Mouse (Mus musculus) liver, embryonic 14.5 days (tissue): ENCODE data around the gene Smdt1. TPM values are rescaled to one million over a fixed set of nuclear protein-coding genes. Genes with fewer than 3 reads are reported as not detected.

Experiments
- ATAC-seq: fragments of 200-750 bp; cut with Nextera tagmentation; 2 replicates; pipeline ENCODE4 v1.8.0; 2017; ENCODE audit warnings: moderate number of reproducible peaks, mild to moderate bottlenecking, moderate library complexity; ENCODE audit not compliant: insufficient read depth
- DNase-seq, 3 experiments: peaks; one replicate each; pipeline ENCODE4 v3.0.0-alpha.2; 2012 to 2013; ENCODE audit warnings: low read depth in 3 of 3, low spot score in 3 of 3
- H3K27ac ChIP-seq: fragments of 300-500 bp; sonication (generic); 2 replicates; pipeline ENCODE4 v1.5.1; 2014; ENCODE audit warnings: moderate library complexity, mild to moderate bottlenecking, control low read depth, inconsistent platforms
- H3K27me3 ChIP-seq: fragments of 300-500 bp; sonication (generic); 2 replicates; pipeline ENCODE4 v1.6.1; 2014; ENCODE audit warnings: mild to moderate bottlenecking, low read length, moderate library complexity; ENCODE audit not compliant: control insufficient read depth, insufficient read depth
- H3K36me3 ChIP-seq: fragments of 300-500 bp; sonication (generic); replicated peaks from 2 replicates; pipeline ENCODE4 v1.6.1; 2014; ENCODE audit warnings: low read depth; ENCODE audit not compliant: control insufficient read depth, insufficient read depth
- H3K4me1 ChIP-seq, 2 experiments: fragments of 200-500 bp in 1 of 2; fragments of 300-500 bp in 1 of 2; sonication (generic) in 1 of 2; replicated peaks; 2 replicates each; pipeline ENCODE4 v1.6.1; 2012 to 2014; ENCODE audit warnings: antibody characterized with exemption in 1 of 2, inconsistent platforms in 1 of 2, low read length in 1 of 2; ENCODE audit not compliant: control insufficient read depth in 2 of 2, insufficient read depth in 2 of 2
- H3K4me2 ChIP-seq: fragments of 300-500 bp; sonication (generic); 2 replicates; pipeline ENCODE4 v1.6.1; 2014; ENCODE audit warnings: low read depth, mild to moderate bottlenecking, control low read depth, moderate library complexity
- H3K4me3 ChIP-seq, 2 experiments: fragments of 200-500 bp in 1 of 2; fragments of 300-500 bp in 1 of 2; sonication (generic) in 1 of 2; 2 replicates each; pipeline ENCODE4 v1.5.1; 2012 to 2014; ENCODE audit warnings: low read depth in 2 of 2, low read length in 2 of 2, mild to moderate bottlenecking in 2 of 2, control low read depth in 1 of 2, inconsistent platforms in 1 of 2, moderate library complexity in 1 of 2; ENCODE audit not compliant: insufficient read depth in 1 of 2
- H3K9ac ChIP-seq: fragments of 300-500 bp; sonication (generic); replicated peaks from 2 replicates; pipeline ENCODE4 v1.6.1; 2014; ENCODE audit warnings: mild to moderate bottlenecking, control low read depth, moderate library complexity
- H3K9me3 ChIP-seq: fragments of 300-500 bp; sonication (generic); 2 replicates; pipeline ENCODE4 v1.6.1; 2016; ENCODE audit warnings: low read length, mixed read lengths; ENCODE audit not compliant: control insufficient read depth
- CTCF ChIP-seq: IDR thresholded peaks from 2 replicates; pipeline ENCODE4 v1.5.1; 2016; ENCODE audit warnings: antibody characterized with exemption, low read depth, control low read depth
- EP300 ChIP-seq: IDR thresholded peaks from 2 replicates; pipeline ENCODE4 v1.6.1; 2016; ENCODE audit warnings: antibody characterized with exemption, low read depth
- whole genome bisulfite sequencing: fragments of 180-500 bp; shearing (Covaris S2); extraction: QIAGEN DNeasy Blood & Tissue Kit; methylation state at CpG from one replicate; pipeline ENCODE4 v1.1.7; 2014; ENCODE audit not compliant: insufficient replicate concordance; 5-methylcytosine and 5-hydroxymethylcytosine counted together
- polyA plus RNA-seq, 2 experiments: library from polyadenylated mRNA; depleted of rRNA in 1 of 2; stranded (reverse) in 1 of 2; unstranded in 1 of 2; fragments of >200 nt; fragmentation: Nextera tagmentation in 1 of 2; extraction: Ambion mirVana in 1 of 2; gene quantifications; 2 replicates each; pipeline versions ENCODE4 v1.2.1 to v1.2.3; 2012 to 2014

Smdt1 gene
- polyA plus RNA-seq, 2 experiments, result 109 to 165 TPM

DNA sequence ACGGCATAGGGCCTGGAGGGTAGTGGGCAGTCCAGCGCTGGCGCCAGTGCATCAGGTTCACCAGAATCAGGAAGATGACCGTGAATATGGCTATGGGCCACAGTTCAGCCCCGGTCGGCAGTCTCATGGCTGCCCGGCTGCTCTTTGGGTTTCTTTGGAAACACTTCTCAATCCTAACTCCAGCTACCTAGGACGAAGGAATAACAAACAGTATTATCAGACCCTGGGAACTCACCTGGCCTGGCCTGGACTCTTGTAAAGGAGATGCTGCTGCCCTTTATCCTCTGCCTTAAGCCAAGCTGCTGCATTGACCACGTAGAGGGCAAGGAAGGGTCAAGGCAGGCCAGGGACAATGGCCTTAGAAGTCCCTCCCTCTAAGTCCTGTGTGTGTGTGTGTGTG is 37.1 kb downstream of the Smdt1 start:
- H3K4me1 ChIP-seq, result peaks cover 0 to 10% of the 10 kb centered on the region in 2 experiments; a peak in 2 of 4 replicates
- H3K27me3 ChIP-seq, result no peaks in the 10 kb centered on the region
- H3K9ac ChIP-seq, result no peak overlapping the region
- 68% methylated on average over 9 of the region's 9 CpGs for WGBS
- TF ChIP-seq EP300 (no peak), CTCF (no peak)
- H3K36me3 ChIP-seq, result no peaks in the 10 kb centered on the region
- H3K27ac ChIP-seq, result no peak overlapping the region
- H3K4me3 ChIP-seq, result no peak overlapping the region
- H3K9me3 ChIP-seq, result no peaks in the 10 kb centered on the region
- DNase-seq (no peak), ATAC-seq (no peak)
- no peak overlapping the region for H3K4me2 ChIP-seq

GRCm38 (mm10) chr15:82376393-82377138 is 37.8 kb downstream of the Smdt1 start:
- Histone ChIP-seq H3K36me3 (no peaks in the 10 kb centered on the region), H3K4me2 (no peak overlapping the region), H3K4me1 (peaks cover 0 to 11% of the 10 kb centered on the region in 2 experiments; a peak in 2 of 4 replicates), H3K27ac (no peak overlapping the region), H3K27me3 (no peaks in the 10 kb centered on the region), H3K4me3 (no peak overlapping the region), H3K9ac (no peak overlapping the region), H3K9me3 (no peaks in the 10 kb centered on the region)
- DNase-seq, result no peak
- no peak for TF ChIP-seq EP300
- no peak for ATAC-seq
- WGBS, result 67% methylated on average over 17 of the region's 17 CpGs

DNA sequence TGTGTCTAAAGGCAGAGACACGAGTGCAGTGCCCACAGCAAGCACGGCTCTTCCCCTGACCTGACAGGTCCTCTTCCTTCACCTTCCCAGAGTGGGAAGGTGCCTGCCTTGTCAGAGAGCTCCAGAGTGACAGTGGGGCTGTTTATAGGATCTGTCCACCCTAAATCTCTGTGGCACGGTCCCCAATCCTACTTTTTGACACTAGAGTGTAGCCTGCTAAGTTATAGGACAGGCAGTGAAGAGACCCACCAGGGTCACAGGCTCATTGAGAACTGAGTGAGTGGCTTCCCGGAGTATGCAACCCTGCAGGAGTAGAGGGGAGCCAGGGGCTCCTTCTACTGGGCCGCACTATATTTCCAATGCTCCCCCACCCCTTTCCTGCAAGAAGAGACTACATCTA is 38.9 kb downstream of the Smdt1 start:
- H3K4me1 ChIP-seq, result peaks cover 0 to 11% of the 10 kb centered on the region in 2 experiments; a peak in 2 of 4 replicates
- H3K4me2 ChIP-seq, result peak overlapping the region; percentile 18
- no peaks in the 10 kb centered on the region for H3K36me3 ChIP-seq
- DNase-seq (no peak), ATAC-seq (no peak)
- no peak overlapping the region for H3K9ac ChIP-seq
- WGBS, result 54% methylated on average over 5 of the region's 5 CpGs
- H3K27me3 ChIP-seq, result no peaks in the 10 kb centered on the region
- TF ChIP-seq CTCF, result no peak
- TF ChIP-seq EP300, result no peak
- no peaks in the 10 kb centered on the region for H3K9me3 ChIP-seq
- no peak overlapping the region for H3K4me3 ChIP-seq
- no peak overlapping the region for H3K27ac ChIP-seq

DNA sequence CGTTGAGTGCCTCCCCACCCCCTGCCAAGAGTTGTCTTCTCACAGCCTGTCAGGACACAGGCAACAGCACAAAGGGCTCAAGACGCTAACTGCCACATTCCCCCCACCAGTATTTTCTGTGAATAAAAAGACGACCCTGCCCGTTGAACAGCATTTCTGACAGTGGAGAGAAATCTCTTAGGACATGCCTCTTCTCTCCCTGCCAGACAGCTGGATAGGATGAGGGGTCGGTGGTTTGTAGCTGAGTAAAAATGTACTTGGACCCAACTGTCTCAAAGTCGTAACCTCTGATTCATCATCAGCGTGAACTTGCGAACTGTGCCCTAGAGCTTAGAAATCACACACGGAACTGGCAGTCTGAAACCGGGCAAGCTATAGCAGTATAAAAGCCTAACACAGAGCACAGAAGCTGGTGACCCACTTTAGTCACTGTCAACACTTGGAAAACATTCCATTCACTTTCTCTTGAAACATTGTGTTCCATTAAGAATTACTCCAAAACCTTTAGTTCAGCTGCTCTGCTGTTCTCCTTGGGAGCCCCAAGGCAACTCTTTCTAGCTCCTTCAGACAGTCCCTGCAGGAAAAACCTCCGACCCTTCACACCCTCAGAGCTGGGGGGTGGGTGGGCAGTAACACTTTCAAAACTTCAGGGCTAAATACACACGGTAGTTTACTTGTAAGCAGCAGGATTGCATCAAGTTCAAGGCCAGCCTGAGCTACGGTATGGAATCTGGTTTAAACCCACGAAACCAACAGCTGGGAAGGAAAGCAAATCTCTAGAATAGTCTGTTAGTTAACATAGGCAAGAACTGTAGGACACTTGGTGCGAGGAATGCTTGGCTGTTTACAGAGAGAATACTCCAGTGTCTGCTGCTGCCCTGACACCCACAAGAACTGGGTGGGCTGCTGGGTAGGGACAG is 39.8 kb downstream of the Smdt1 start:
- Histone ChIP-seq H3K9me3 (no peaks in the 10 kb centered on the region), H3K9ac (no peak overlapping the region), H3K27ac (no peak overlapping the region; the same call in 1 of the 2 replicates), H3K4me1 (peaks cover 0 to 11% of the 10 kb centered on the region in 2 experiments; a peak in 2 of 4 replicates), H3K4me3 (peak overlapping the region; percentile 3 to 14; a peak in 2 of 4 replicates), H3K4me2 (peak overlapping the region; percentile 18), H3K27me3 (no peaks in the 10 kb centered on the region), H3K36me3 (no peaks in the 10 kb centered on the region)
- no peak for TF ChIP-seq EP300
- no peak for ATAC-seq
- no peak for DNase-seq
- 53% methylated on average over 15 of the region's 15 CpGs for WGBS

- Histone ChIP-seq H3K4me1 (peaks cover 0 to 11% of the 10 kb centered on the region in 2 experiments; a peak in 2 of 4 replicates), H3K9me3 (no peaks in the 10 kb centered on the region), H3K27me3 (no peaks in the 10 kb centered on the region), H3K4me2 (peak overlapping the region; percentile 50), H3K36me3 (no peaks in the 10 kb centered on the region), H3K9ac (no peak overlapping the region), H3K4me3 (peak overlapping the region; percentile 40 to 53), H3K27ac (no peak overlapping the region)
- ATAC-seq (peak; percentile 77), DNase-seq (peak in 2 of 3 experiments; percentile 24 to 34)
- TF ChIP-seq CTCF (no peak), EP300 (no peak)
- 26% methylated on average over 7 of the region's 7 CpGs for WGBS
Observed at GRCm38 (mm10) chr15:82379511-82379870, 40.7 kb downstream of the Smdt1 start.
